Mouse (Mus musculus) heart, embryonic 15.5 days (tissue): ENCODE data around the gene Fn3krp. TPM values are rescaled to one million over a fixed set of nuclear protein-coding genes. Genes with fewer than 3 reads are reported as not detected.

Source experiments
- ATAC-seq: fragments of 200-750 bp; cut with Nextera tagmentation; replicated peaks from 2 replicates; pipeline ENCODE4 v1.8.0; 2017; ENCODE audit warnings: low read depth, moderate TSS enrichment; ENCODE audit not compliant: insufficient number of reproducible peaks, insufficient read depth, low FRiP score
- H3K27ac ChIP-seq: fragments of 300-500 bp; sonication (generic); 2 replicates; pipeline ENCODE4 v1.5.1; 2015; ENCODE audit warnings: mild to moderate bottlenecking, inconsistent platforms
- H3K27me3 ChIP-seq: fragments of 300-500 bp; sonication (generic); 2 replicates; pipeline ENCODE4 v1.6.1; 2015; ENCODE audit warnings: inconsistent platforms
- H3K36me3 ChIP-seq: fragments of 300-500 bp; sonication (generic); 2 replicates; pipeline ENCODE4 v1.6.1; 2015; ENCODE audit warnings: mild to moderate bottlenecking, inconsistent platforms
- H3K4me1 ChIP-seq: fragments of 300-500 bp; sonication (generic); replicated peaks from 2 replicates; pipeline ENCODE4 v1.6.1; 2015; ENCODE audit warnings: inconsistent platforms
- H3K4me2 ChIP-seq: fragments of 300-500 bp; sonication (generic); 2 replicates; pipeline ENCODE4 v1.6.1; 2015; ENCODE audit warnings: inconsistent platforms, mild to moderate bottlenecking, moderate library complexity
- H3K4me3 ChIP-seq: fragments of 300-500 bp; sonication (generic); 2 replicates; pipeline ENCODE4 v1.5.1; 2015; ENCODE audit warnings: mild to moderate bottlenecking, inconsistent platforms
- H3K9ac ChIP-seq: fragments of 300-500 bp; sonication (generic); 2 replicates; pipeline ENCODE4 v1.6.1; 2015; ENCODE audit warnings: mild to moderate bottlenecking, inconsistent platforms
- H3K9me3 ChIP-seq: fragments of 300-500 bp; sonication (generic); replicated peaks from 2 replicates; pipeline ENCODE4 v1.6.1; 2016; ENCODE audit warnings: inconsistent platforms
- WGBS: fragments of 180-500 bp; shearing (Covaris S2); methylation state at CpG from one replicate; pipeline ENCODE4 v1.1.7; 2015; ENCODE audit warnings: mixed read lengths; 5-methylcytosine and 5-hydroxymethylcytosine counted together
- microRNA-seq: library from miRNA; unstranded; fragments of <30 nt; microRNA quantifications from one replicate; pipeline ENCODE4, GENCODE M21; 2016
- polyA plus RNA-seq: library from polyadenylated mRNA; unstranded; fragments of >200 nt; fragmentation: Nextera tagmentation; extraction: Ambion mirVana; gene quantifications from 2 replicates; pipeline ENCODE4 v1.2.1, GENCODE M21; 2015

The Fn3krp gene
- polyA plus RNA-seq, 1 experiment from 2014 or later, result 5.8 TPM

- Histone ChIP-seq H3K4me2 (peak within 1 kb of the TSS; percentile 67), H3K27ac (peak within 1 kb of the TSS; percentile 57), H3K4me3 (peak within 1 kb of the TSS; percentile 89), H3K4me1 (peaks cover 16% of the 10 kb centered on the region), H3K36me3 (0 out of 2 replicates have a peak, but pooled peaks cover 4% of the 10 kb centered on the region), H3K27me3 (no peaks in the 10 kb centered on the region), H3K9ac (peak within 1 kb of the TSS; percentile 69), H3K9me3 (no peaks in the 10 kb centered on the region)
- ATAC-seq, result peak; percentile 89
- under 1% methylated on average over 58 of the region's 58 CpGs for WGBS
Observed at GRCm38 (mm10) chr11:121451753-121452635, 30.8 kb downstream of the Fn3krp start, which contains the start of gene Tbcd. Gene Tbcd, plus strand, starts transcription at chr11:121451949.

GRCm38 (mm10) chr11:121457874-121458273 lies 36.7 kb downstream of the Fn3krp start:
- Histone ChIP-seq H3K27ac (no peak overlapping the region), H3K27me3 (no peaks in the 10 kb centered on the region), H3K36me3 (peaks cover 36% of the 10 kb centered on the region), H3K9me3 (no peaks in the 10 kb centered on the region), H3K4me3 (no peak overlapping the region), H3K4me1 (peaks cover 5% of the 10 kb centered on the region), H3K4me2 (no peak overlapping the region), H3K9ac (no peak overlapping the region)
- ATAC-seq, result no peak
- 84% methylated on average over 3 of the region's 3 CpGs for whole genome bisulfite sequencing

- no peak overlapping the region for H3K4me3 ChIP-seq
- H3K27ac ChIP-seq, result no peak overlapping the region
- no peaks in the 10 kb centered on the region for H3K9me3 ChIP-seq
- H3K36me3 ChIP-seq, result peaks cover 10% of the 10 kb centered on the region; the same call in 1 of the 2 replicates
- no peaks in the 10 kb centered on the region for H3K4me1 ChIP-seq
- ATAC-seq, result no peak
- 90% methylated on average over 6 of the region's 6 CpGs for WGBS
- H3K4me2 ChIP-seq, result no peak overlapping the region
- no peak overlapping the region for H3K9ac ChIP-seq
- no peaks in the 10 kb centered on the region for H3K27me3 ChIP-seq
Observed at GRCm38 (mm10) chr11:121467408-121467807, 46.2 kb downstream of the Fn3krp start.

- H3K4me1 ChIP-seq, result no peaks in the 10 kb centered on the region
- no peak overlapping the region for H3K4me2 ChIP-seq
- H3K27ac ChIP-seq, result no peak overlapping the region
- H3K4me3 ChIP-seq, result no peak overlapping the region
- ATAC-seq, result no peak
- no peaks in the 10 kb centered on the region for H3K36me3 ChIP-seq
- no peak overlapping the region for H3K9ac ChIP-seq
- 66% methylated on average over 3 of the region's 3 CpGs for WGBS
- no peaks in the 10 kb centered on the region for H3K27me3 ChIP-seq
- no peaks in the 10 kb centered on the region for H3K9me3 ChIP-seq
Observed at GRCm38 (mm10) chr11:121474831-121475230, 53.6 kb downstream of the Fn3krp start.

GRCm38 (mm10) chr11:121475699-121476415 lies 54.7 kb downstream of the Fn3krp start:
- H3K4me2 ChIP-seq, result no peak overlapping the region
- no peaks in the 10 kb centered on the region for H3K4me1 ChIP-seq
- 32% methylated on average over 9 of the region's 9 CpGs for WGBS
- no peaks in the 10 kb centered on the region for H3K36me3 ChIP-seq
- H3K4me3 ChIP-seq, result no peak overlapping the region
- no peaks in the 10 kb centered on the region for H3K9me3 ChIP-seq
- no peaks in the 10 kb centered on the region for H3K27me3 ChIP-seq
- no peak overlapping the region for H3K9ac ChIP-seq
- ATAC-seq, result no peak
- H3K27ac ChIP-seq, result no peak overlapping the region

GRCm38 (mm10) chr11:121479476-121480203 lies 58.4 kb downstream of the Fn3krp start:
- H3K36me3 ChIP-seq, result no peaks in the 10 kb centered on the region
- H3K9me3 ChIP-seq, result no peaks in the 10 kb centered on the region
- H3K9ac ChIP-seq, result no peak overlapping the region
- H3K4me2 ChIP-seq, result no peak overlapping the region
- no peak overlapping the region for H3K27ac ChIP-seq
- no peak overlapping the region for H3K4me3 ChIP-seq
- H3K27me3 ChIP-seq, result no peaks in the 10 kb centered on the region
- no peaks in the 10 kb centered on the region for H3K4me1 ChIP-seq
- WGBS, result 88% methylated on average over 15 of the region's 15 CpGs
- no peak for ATAC-seq

Small RNA genes within 50 kb of the gene (microRNA-seq; reads per million reads assigned to microRNA genes)
- gene Mir7236, result not detected

Other genes with a start within 250 kb of the Fn3krp start
- 7.3 and 9.2 TPM in 2 replicates for gene Hexdc, start 217.0 kb upstream of the Fn3krp start, polyA plus RNA-seq
- gene Ogfod3, start 216.7 kb upstream of the Fn3krp start, polyA plus RNA-seq, result 26.4 and 29.8 TPM in 2 replicates
- gene Cybc1, start 192.1 kb upstream of the Fn3krp start, polyA plus RNA-seq, result 19.1 and 29.7 TPM in 2 replicates
- gene Narf, start 184.1 kb upstream of the Fn3krp start, polyA plus RNA-seq, result 52.4 and 65.6 TPM in 2 replicates
- 5.7 and 8.2 TPM in 2 replicates for gene Foxk2, start 161.4 kb upstream of the Fn3krp start, polyA plus RNA-seq
- 62.9 and 73.6 TPM in 2 replicates for gene Wdr45b, start 67.0 kb upstream of the Fn3krp start, polyA plus RNA-seq
- gene Rab40b, start 33.1 kb upstream of the Fn3krp start, polyA plus RNA-seq, result 6.2 and 7.0 TPM in 2 replicates
- gene Fn3k, start 13.5 kb downstream of the Fn3krp start, polyA plus RNA-seq, result 11.7 and 14.9 TPM in 2 replicates
- 17.3 and 25.2 TPM in 2 replicates for gene Tbcd, start 30.5 kb downstream of the Fn3krp start, polyA plus RNA-seq
- 0.15 and 0.60 TPM in 2 replicates for gene Zfp750, start 97.9 kb downstream of the Fn3krp start, polyA plus RNA-seq